Mouse (Mus musculus) CH12.LX (cell line): ENCODE measurements around the gene Spsb4.

ENCODE experiments used
- CHD2 ChIP-seq: IDR thresholded peaks from 2 replicates; pipeline ENCODE4 v1.6.1; 2011; ENCODE audit warnings: low read length, improper control_type of control experiment
- CTCF ChIP-seq, 2 experiments: IDR thresholded peaks in 1 of 2; conservative IDR thresholded peaks in 1 of 2; 2 replicates each; pipeline ENCODE4 v1.5.1; 2011 to 2012; ENCODE audit warnings: low read depth in 2 of 2, low read length in 2 of 2, improper control_type of control experiment in 1 of 2, inconsistent platforms in 1 of 2, mild to moderate bottlenecking in 1 of 2, moderate library complexity in 1 of 2
- E2F4 ChIP-seq: IDR thresholded peaks from 2 replicates; pipeline ENCODE4 v1.6.1; 2011; ENCODE audit warnings: low read depth, low read length, improper control_type of control experiment; ENCODE audit not compliant: insufficient replicate concordance
- EP300 ChIP-seq: IDR thresholded peaks from 2 replicates; pipeline ENCODE4 v1.6.1; 2011; ENCODE audit warnings: low read length, improper control_type of control experiment
- GABPA ChIP-seq: IDR thresholded peaks from 2 replicates; pipeline ENCODE4 v1.6.1; 2012; ENCODE audit warnings: low read depth, low read length, improper control_type of control experiment, inconsistent platforms; ENCODE audit not compliant: insufficient replicate concordance
- MAFK ChIP-seq: IDR thresholded peaks from 2 replicates; pipeline ENCODE4 v1.6.1; 2011; ENCODE audit warnings: low read length, improper control_type of control experiment; ENCODE audit not compliant: insufficient replicate concordance
- NELFE ChIP-seq: IDR thresholded peaks from 2 replicates; pipeline ENCODE4 v1.6.1; 2011; ENCODE audit warnings: low read depth, low read length, improper control_type of control experiment
- POLR2A ChIP-seq: IDR thresholded peaks from 2 replicates; pipeline ENCODE4 v1.6.1; 2011; ENCODE audit warnings: low read depth, mild to moderate bottlenecking, improper control_type of control experiment, low read length
- TCF12 ChIP-seq: IDR thresholded peaks from 2 replicates; pipeline ENCODE4 v1.6.1; 2014; ENCODE audit warnings: low read depth, mild to moderate bottlenecking, inconsistent platforms, low read length, improper control_type of control experiment

- TF ChIP-seq CHD2 (no peak), GABPA (no peak), POLR2A (no peak), NELFE (no peak), EP300 (no peak), CTCF (conservative IDR thresholded peaks at IDR 0.05 in 1 of 2, IDR thresholded peaks at IDR 0.05 in 1 of 2; ENCODE audit: low read depth in 2 of 2, low read length in 2 of 2) (no peak), TCF12 (no peak), E2F4 (no peak), MAFK (no peak)
Observed at GRCm38 (mm10) chr9:96978147-96978782, 40.4 kb downstream of the Spsb4 start.
